Mouse (Mus musculus): ENCODE measurements at regions not wholly inside any gene's neighbourhood (a gene's known extent, or its start where the extent isn't known, plus 50 kb on each side); places are given as distances from the start of the nearest gene placed in this dataset.

- Histone ChIP-seq H3K27me3 (ENCODE audit: insufficient read depth, low read length) (no peaks in the 10 kb centered on the region), H3K36me3 (replicated peaks) (no peaks in the 10 kb centered on the region), H3K4me3 (ENCODE audit: low read depth, low read length) (no peak overlapping the region), H3K4me1 (ENCODE audit: insufficient read depth, low read depth, low read length) (no peaks in the 10 kb centered on the region; the same call in 1 of the 2 replicates), H3K9me3 (replicated peaks) (no peaks in the 10 kb centered on the region)
- TF ChIP-seq GATA1 (IDR thresholded peaks at IDR 0.05; ENCODE audit: borderline replicate concordance, low read length) (no peak), CTCF (IDR thresholded peaks at IDR 0.05; ENCODE audit: low read depth, low read length) (no peak), TAL1 (conservative IDR thresholded peaks at IDR 0.05; ENCODE audit: low read depth, low read length) (no peak), POLR2AphosphoS5 (IDR thresholded peaks at IDR 0.05; ENCODE audit: insufficient replicate concordance, low read depth, low read length) (no peak), GATA2 (IDR thresholded peaks at IDR 0.05; ENCODE audit: borderline replicate concordance, low read depth, low read length) (no peak)
- DNase-seq (ENCODE audit: low spot score) (no peak), ATAC-seq (ENCODE audit: extremely low read depth, insufficient number of reproducible peaks, low FRiP score, poor library complexity, severe bottlenecking) (no peak)
These were observed 127.5 kb upstream of the Eif4g2 start for GRCm38 (mm10) chr7:111210282-111210681.

DNA sequence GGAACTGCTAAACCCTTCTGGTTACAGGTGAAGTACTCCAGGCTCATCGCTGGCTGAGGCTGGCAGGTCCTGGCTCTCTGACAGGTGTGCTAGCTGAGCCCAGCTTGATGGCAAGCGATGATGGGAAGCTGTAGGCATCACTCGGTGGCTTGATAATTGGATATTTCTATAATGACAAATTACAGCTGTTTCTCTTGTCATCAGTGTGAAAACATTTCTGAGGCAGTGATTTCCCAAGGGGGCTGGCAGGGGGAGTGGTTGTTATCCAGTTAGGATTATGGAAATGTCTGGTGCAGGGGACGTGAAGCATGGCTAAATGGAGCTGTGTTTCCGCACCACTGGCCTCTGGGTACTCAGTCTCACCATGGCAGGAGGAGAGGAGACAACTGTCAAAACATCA, 123.0 kb upstream of the Eif4g2 start:
- TF ChIP-seq POLR2AphosphoS5 (IDR thresholded peaks at IDR 0.05; ENCODE audit: insufficient replicate concordance, low read depth, low read length) (no peak), TAL1 (conservative IDR thresholded peaks at IDR 0.05; ENCODE audit: low read depth, low read length) (no peak), GATA2 (IDR thresholded peaks at IDR 0.05; ENCODE audit: borderline replicate concordance, low read depth, low read length) (no peak), CTCF (IDR thresholded peaks at IDR 0.05; ENCODE audit: low read depth, low read length) (no peak), GATA1 (IDR thresholded peaks at IDR 0.05; ENCODE audit: borderline replicate concordance, low read length) (no peak)
- Histone ChIP-seq H3K4me1 (ENCODE audit: insufficient read depth, low read depth, low read length) (no peaks in the 10 kb centered on the region), H3K36me3 (replicated peaks) (no peaks in the 10 kb centered on the region), H3K9me3 (replicated peaks) (peaks cover 2% of the 10 kb centered on the region; the same call in 1 of the 2 replicates), H3K4me3 (ENCODE audit: low read depth, low read length) (no peak overlapping the region), H3K27me3 (ENCODE audit: insufficient read depth, low read length) (0 out of 2 replicates have a peak, but pooled peaks cover 2% of the 10 kb centered on the region)
- ATAC-seq (ENCODE audit: extremely low read depth, insufficient number of reproducible peaks, low FRiP score, poor library complexity, severe bottlenecking) (no peak), DNase-seq (ENCODE audit: low spot score) (no peak)

- no peaks in the 10 kb centered on the region for H3K36me3 ChIP-seq (replicated peaks)
- no peaks in the 10 kb centered on the region for H3K27me3 ChIP-seq (ENCODE audit: insufficient read depth, low read length)
- H3K9me3 ChIP-seq (replicated peaks): no peaks in the 10 kb centered on the region
- ATAC-seq (ENCODE audit: extremely low read depth, insufficient number of reproducible peaks, low FRiP score, poor library complexity, severe bottlenecking): no peak
- no peak overlapping the region for H3K4me3 ChIP-seq (ENCODE audit: low read depth, low read length)
- no peaks in the 10 kb centered on the region for H3K4me1 ChIP-seq (ENCODE audit: insufficient read depth, low read depth, low read length)
- DNase-seq (ENCODE audit: low spot score): no peak
- no peak for TF ChIP-seq TAL1 (conservative IDR thresholded peaks at IDR 0.05; ENCODE audit: low read depth, low read length)
- TF ChIP-seq GATA1 (IDR thresholded peaks at IDR 0.05; ENCODE audit: borderline replicate concordance, low read length): no peak
- no peak for TF ChIP-seq GATA2 (IDR thresholded peaks at IDR 0.05; ENCODE audit: borderline replicate concordance, low read depth, low read length)
- no peak for TF ChIP-seq POLR2AphosphoS5 (IDR thresholded peaks at IDR 0.05; ENCODE audit: insufficient replicate concordance, low read depth, low read length)
These were observed 116.0 kb upstream of the Eif4g2 start for GRCm38 (mm10) chr7:111198608-111199355.

GRCm38 (mm10) chr7:111191674-111192073, 108.8 kb upstream of the Eif4g2 start:
- no peaks in the 10 kb centered on the region; the same call in 1 of the 2 replicates for H3K27me3 ChIP-seq (ENCODE audit: insufficient read depth, low read length)
- no peak for DNase-seq (ENCODE audit: low spot score)
- H3K4me1 ChIP-seq (ENCODE audit: insufficient read depth, low read depth, low read length): no peaks in the 10 kb centered on the region
- no peak for ATAC-seq (ENCODE audit: extremely low read depth, insufficient number of reproducible peaks, low FRiP score, poor library complexity, severe bottlenecking)
- H3K36me3 ChIP-seq (replicated peaks): no peaks in the 10 kb centered on the region
- no peak overlapping the region for H3K4me3 ChIP-seq (ENCODE audit: low read depth, low read length)
- no peaks in the 10 kb centered on the region for H3K9me3 ChIP-seq (replicated peaks)
- TF ChIP-seq GATA2 (IDR thresholded peaks at IDR 0.05; ENCODE audit: borderline replicate concordance, low read depth, low read length): no peak
- TF ChIP-seq TAL1 (conservative IDR thresholded peaks at IDR 0.05; ENCODE audit: low read depth, low read length): no peak
- no peak for TF ChIP-seq GATA1 (IDR thresholded peaks at IDR 0.05; ENCODE audit: borderline replicate concordance, low read length)
- no peak for TF ChIP-seq POLR2AphosphoS5 (IDR thresholded peaks at IDR 0.05; ENCODE audit: insufficient replicate concordance, low read depth, low read length)
- no peak for TF ChIP-seq CTCF (IDR thresholded peaks at IDR 0.05; ENCODE audit: low read depth, low read length)

GRCm38 (mm10) chr7:111191216-111191615, 108.4 kb upstream of the Eif4g2 start:
- DNase-seq (ENCODE audit: low spot score) (no peak), ATAC-seq (ENCODE audit: extremely low read depth, insufficient number of reproducible peaks, low FRiP score, poor library complexity, severe bottlenecking) (no peak)
- Histone ChIP-seq H3K9me3 (replicated peaks) (no peaks in the 10 kb centered on the region), H3K4me3 (ENCODE audit: low read depth, low read length) (no peak overlapping the region), H3K36me3 (replicated peaks) (no peaks in the 10 kb centered on the region), H3K4me1 (ENCODE audit: insufficient read depth, low read depth, low read length) (no peaks in the 10 kb centered on the region), H3K27me3 (ENCODE audit: insufficient read depth, low read length) (no peaks in the 10 kb centered on the region; the same call in 1 of the 2 replicates)
- TF ChIP-seq GATA2 (IDR thresholded peaks at IDR 0.05; ENCODE audit: borderline replicate concordance, low read depth, low read length) (no peak), POLR2AphosphoS5 (IDR thresholded peaks at IDR 0.05; ENCODE audit: insufficient replicate concordance, low read depth, low read length) (no peak), CTCF (IDR thresholded peaks at IDR 0.05; ENCODE audit: low read depth, low read length) (no peak), GATA1 (IDR thresholded peaks at IDR 0.05; ENCODE audit: borderline replicate concordance, low read length) (no peak), TAL1 (conservative IDR thresholded peaks at IDR 0.05; ENCODE audit: low read depth, low read length) (no peak)

DNA sequence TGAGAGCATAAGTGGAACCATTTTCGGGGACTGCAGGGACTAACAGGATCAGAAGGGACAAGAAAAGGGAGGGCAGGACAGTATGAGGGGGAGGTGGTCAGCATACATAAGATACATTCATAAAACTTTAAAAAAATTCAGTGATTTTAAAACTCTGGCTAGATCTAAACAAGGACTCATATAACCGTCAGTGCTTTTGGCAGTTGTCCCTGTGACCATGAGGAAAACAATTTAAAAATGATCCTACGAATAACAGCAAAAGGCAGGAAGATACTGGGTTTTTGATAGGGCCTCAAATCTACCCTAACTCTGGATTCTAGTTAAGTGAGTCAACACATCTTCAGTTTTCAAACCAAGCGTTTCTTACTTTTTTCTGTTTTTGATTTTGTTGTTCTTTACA, 106.9 kb upstream of the Eif4g2 start:
- H3K9me3 ChIP-seq (replicated peaks): no peaks in the 10 kb centered on the region
- no peaks in the 10 kb centered on the region for H3K4me1 ChIP-seq (ENCODE audit: insufficient read depth, low read depth, low read length)
- no peaks in the 10 kb centered on the region for H3K36me3 ChIP-seq (replicated peaks)
- H3K27me3 ChIP-seq (ENCODE audit: insufficient read depth, low read length): no peaks in the 10 kb centered on the region; the same call in 1 of the 2 replicates
- DNase-seq (ENCODE audit: low spot score) (no peak), ATAC-seq (ENCODE audit: extremely low read depth, insufficient number of reproducible peaks, low FRiP score, poor library complexity, severe bottlenecking) (no peak)
- no peak overlapping the region for H3K4me3 ChIP-seq (ENCODE audit: low read depth, low read length)
- no peak for TF ChIP-seq CTCF (IDR thresholded peaks at IDR 0.05; ENCODE audit: low read depth, low read length)
- TF ChIP-seq POLR2AphosphoS5 (IDR thresholded peaks at IDR 0.05; ENCODE audit: insufficient replicate concordance, low read depth, low read length): no peak
- TF ChIP-seq TAL1 (conservative IDR thresholded peaks at IDR 0.05; ENCODE audit: low read depth, low read length): no peak
- no peak for TF ChIP-seq GATA1 (IDR thresholded peaks at IDR 0.05; ENCODE audit: borderline replicate concordance, low read length)
- no peak for TF ChIP-seq GATA2 (IDR thresholded peaks at IDR 0.05; ENCODE audit: borderline replicate concordance, low read depth, low read length)

Measured in G1E (cell line).